Mouse (Mus musculus) monocyte, adult 5-6 weeks (primary cell): ENCODE data around the gene Alg11. TPM values are rescaled to one million over a fixed set of nuclear protein-coding genes. Genes with fewer than 3 reads are reported as not detected.

ENCODE experiments used
- ATAC-seq: fragments of 153-309, 156-312 bp; replicated peaks from 2 replicates; pipeline ENCODE4 v1.8.0; 2017; ENCODE audit warnings: mild to moderate bottlenecking; ENCODE audit not compliant: low TSS enrichment, insufficient number of reproducible peaks, severe bottlenecking, poor library complexity, low FRiP score
- total RNA-seq: library from RNA; stranded (forward); fragments of 200-1000, 200-491, 200-594 nt; gene quantifications from 3 replicates; pipeline ENCODE4 v1.2.3, GENCODE M21; 2017

The Alg11 gene
- 11.0 to 16.5 TPM (median 11.2 TPM) in 3 replicates for total RNA-seq

- peak; percentile 99 for ATAC-seq
Observed at GRCm38 (mm10) chr8:22060446-22060889, at the start of gene Alg11. Alg11 (plus strand) TSS chr8:22060721.

- no peak; the same call in 1 of the 2 replicates for ATAC-seq
Observed at GRCm38 (mm10) chr8:22013034-22013707, 47.4 kb upstream of the Alg11 start.

GRCm38 (mm10) chr8:22017731-22018130 is 42.8 kb upstream of the Alg11 start:
- no peak for ATAC-seq

GRCm38 (mm10) chr8:22019498-22019897 is 41.0 kb upstream of the Alg11 start:
- ATAC-seq = no peak

GRCm38 (mm10) chr8:22022244-22022643 is 38.3 kb upstream of the Alg11 start:
- ATAC-seq = no peak

- no peak for ATAC-seq
Observed at GRCm38 (mm10) chr8:22025241-22025640, 35.3 kb upstream of the Alg11 start.

- ATAC-seq = no peak
Observed at GRCm38 (mm10) chr8:22028973-22029372, 31.5 kb upstream of the Alg11 start.

GRCm38 (mm10) chr8:22030990-22031389 is 29.5 kb upstream of the Alg11 start:
- no peak for ATAC-seq

- ATAC-seq = no peak
Observed at GRCm38 (mm10) chr8:22036137-22036536, 24.4 kb upstream of the Alg11 start.

- ATAC-seq = no peak
Observed at GRCm38 (mm10) chr8:22037022-22037421, 23.5 kb upstream of the Alg11 start.

GRCm38 (mm10) chr8:22039468-22040152 is 20.9 kb upstream of the Alg11 start:
- no peak for ATAC-seq

- no peak for ATAC-seq
Observed at GRCm38 (mm10) chr8:22040153-22040509, 20.4 kb upstream of the Alg11 start.

GRCm38 (mm10) chr8:22042515-22042914 is 18.0 kb upstream of the Alg11 start:
- no peak for ATAC-seq

GRCm38 (mm10) chr8:22043706-22044105 is 16.8 kb upstream of the Alg11 start:
- no peak for ATAC-seq

- peak; percentile 63; the same call in 1 of the 2 replicates for ATAC-seq
Observed at GRCm38 (mm10) chr8:22047699-22048464, 12.6 kb upstream of the Alg11 start.

- no peak for ATAC-seq
Observed at GRCm38 (mm10) chr8:22054674-22055491, 5.6 kb upstream of the Alg11 start.

GRCm38 (mm10) chr8:22055492-22055877 is 5.0 kb upstream of the Alg11 start:
- ATAC-seq = no peak

- ATAC-seq = no peak
Observed at GRCm38 (mm10) chr8:22056850-22057249, 3.7 kb upstream of the Alg11 start.

GRCm38 (mm10) chr8:22058368-22058767 is 2.2 kb upstream of the Alg11 start:
- ATAC-seq = no peak
